Mouse (Mus musculus) spleen, adult 2 months (tissue): ENCODE data around the gene Acer1. TPM values are rescaled to one million over a fixed set of nuclear protein-coding genes. Genes with fewer than 3 reads are reported as not detected.
A peak's percentile ranks its signal among the peaks of the same experiment; 100 is the strongest.

Experiments used
- DNase-seq, 2 experiments: peaks; one replicate each; pipeline versions ENCODE4 v3.0.0 to v3.0.0-alpha.2; 2012 to 2021; ENCODE audit warnings: low spot score in 2 of 2, low read depth in 1 of 2
- H3K27ac ChIP-seq: fragments of 200-500 bp; 2 replicates; pipeline ENCODE4 v1.5.1; 2012; ENCODE audit warnings: low read length, inconsistent platforms; ENCODE audit not compliant: insufficient read depth
- H3K27me3 ChIP-seq: fragments of 200-500 bp; 2 replicates; pipeline ENCODE4 v1.6.1; 2012; ENCODE audit warnings: mild to moderate bottlenecking, moderate library complexity, low read length, inconsistent platforms; ENCODE audit not compliant: control insufficient read depth, insufficient read depth
- H3K36me3 ChIP-seq: fragments of 200-500 bp; 2 replicates; pipeline ENCODE4 v1.6.1; 2012; ENCODE audit warnings: mild to moderate bottlenecking, low read length, inconsistent platforms; ENCODE audit not compliant: control insufficient read depth, insufficient read depth
- H3K4me1 ChIP-seq: fragments of 200-500 bp; 2 replicates; pipeline ENCODE4 v1.6.1; 2011; ENCODE audit warnings: inconsistent platforms; ENCODE audit not compliant: control insufficient read depth, insufficient read depth, insufficient read length
- H3K4me3 ChIP-seq: fragments of 200-500 bp; 2 replicates; pipeline ENCODE4 v1.5.1; 2011; ENCODE audit warnings: mild to moderate bottlenecking, inconsistent platforms; ENCODE audit not compliant: insufficient read depth, insufficient read length; ENCODE audit errors: extremely low read depth
- CTCF ChIP-seq: fragments of 200-500 bp; IDR thresholded peaks from 2 replicates; pipeline ENCODE4 v1.5.1; 2011; ENCODE audit warnings: mild to moderate bottlenecking, inconsistent platforms; ENCODE audit not compliant: insufficient read depth, insufficient read length, insufficient replicate concordance; ENCODE audit errors: extremely low read depth
- POLR2A ChIP-seq: fragments of 200-500 bp; IDR thresholded peaks from 2 replicates; pipeline ENCODE4 v1.6.1; 2011; ENCODE audit warnings: low read depth, low read length, inconsistent platforms
- WGBS: fragments of 180-500 bp; shearing (Covaris S2); methylation state at CpG from one replicate; pipeline ENCODE4 v1.1.7; 2018; 5-methylcytosine and 5-hydroxymethylcytosine counted together
- polyA plus RNA-seq: library from polyadenylated mRNA; depleted of rRNA; stranded (reverse); fragments of >200 nt; gene quantifications from 2 replicates; pipeline ENCODE4 v1.2.3, GENCODE M21; 2012

The Acer1 gene
- polyA plus RNA-seq, 1 experiment = not detected

- 95% methylated on average over 9 of the region's 9 CpGs for WGBS
- Histone ChIP-seq H3K4me3 (no peak overlapping the region), H3K27me3 (no peaks in the 10 kb centered on the region), H3K27ac (no peak overlapping the region), H3K4me1 (no peaks in the 10 kb centered on the region; the same call in 1 of the 2 replicates), H3K36me3 (peaks cover 21% of the 10 kb centered on the region)
- TF ChIP-seq POLR2A = no peak
- TF ChIP-seq CTCF = no peak
- no peak for DNase-seq
These were observed 17.5 kb upstream of the Acer1 start for GRCm38 (mm10) chr17:56999414-56999813.

GRCm38 (mm10) chr17:56997029-56997667 lies 15.2 kb upstream of the Acer1 start, which contains the start of gene Alkbh7:
Gene Alkbh7, plus strand, starts transcription at chr17:56997339.
- Histone ChIP-seq H3K4me3 (peak within 1 kb of the TSS; percentile 76), H3K27ac (no peak within 1 kb of the TSS), H3K36me3 (peaks cover 26% of the 10 kb centered on the region), H3K27me3 (no peaks in the 10 kb centered on the region), H3K4me1 (no peaks in the 10 kb centered on the region; the same call in 1 of the 2 replicates)
- under 1% methylated on average over 38 of the region's 38 CpGs for WGBS
- DNase-seq = peak; percentile 98 to 99
- peak; percentile 28; the same call in 1 of the 2 replicates for TF ChIP-seq POLR2A
- TF ChIP-seq CTCF = peak; percentile 73; the same call in 1 of the 2 replicates

GRCm38 (mm10) chr17:56996506-56996905 lies 14.6 kb upstream of the Acer1 start:
- Histone ChIP-seq H3K4me1 (no peaks in the 10 kb centered on the region; the same call in 1 of the 2 replicates), H3K4me3 (no peak overlapping the region), H3K27ac (no peak overlapping the region), H3K27me3 (no peaks in the 10 kb centered on the region), H3K36me3 (peaks cover 26% of the 10 kb centered on the region)
- DNase-seq = no peak
- WGBS = 56% methylated on average over 2 of the region's 2 CpGs
- TF ChIP-seq POLR2A = no peak
- no peak for TF ChIP-seq CTCF

- 89% methylated on average over 8 of the region's 8 CpGs for WGBS
- H3K4me3 ChIP-seq = no peak overlapping the region
- H3K4me1 ChIP-seq = peaks cover 6% of the 10 kb centered on the region; the same call in 1 of the 2 replicates
- H3K27ac ChIP-seq = no peak overlapping the region
- no peaks in the 10 kb centered on the region for H3K27me3 ChIP-seq
- no peak for DNase-seq
- peaks cover 26% of the 10 kb centered on the region for H3K36me3 ChIP-seq
- no peak for TF ChIP-seq CTCF
- no peak for TF ChIP-seq POLR2A
These were observed 13.1 kb upstream of the Acer1 start for GRCm38 (mm10) chr17:56995046-56995445.

GRCm38 (mm10) chr17:56990966-56991365 lies 9.0 kb upstream of the Acer1 start:
- peaks cover 6% of the 10 kb centered on the region; the same call in 1 of the 2 replicates for H3K4me1 ChIP-seq
- peak overlapping the region; percentile 5; the same call in 1 of the 2 replicates for H3K4me3 ChIP-seq
- no peak for DNase-seq
- peaks cover 25% of the 10 kb centered on the region for H3K36me3 ChIP-seq
- TF ChIP-seq POLR2A = no peak
- TF ChIP-seq CTCF = no peak
- no peaks in the 10 kb centered on the region for H3K27me3 ChIP-seq
- H3K27ac ChIP-seq = no peak overlapping the region
- WGBS = 81% methylated on average over 2 of the region's 2 CpGs

- Histone ChIP-seq H3K4me3 (peak within 1 kb of the TSS; percentile 92), H3K27ac (peak within 1 kb of the TSS; percentile 85), H3K36me3 (peaks cover 19% of the 10 kb centered on the region), H3K4me1 (peaks cover 6% of the 10 kb centered on the region; the same call in 1 of the 2 replicates), H3K27me3 (no peaks in the 10 kb centered on the region)
- TF ChIP-seq CTCF (no peak), POLR2A (peak; percentile 91)
- peak; percentile 94 to 98 for DNase-seq
- 1% methylated on average over 52 of the region's 52 CpGs for whole genome bisulfite sequencing
These were observed 8.3 kb upstream of the Acer1 start, which contains the start of gene Clpp for GRCm38 (mm10) chr17:56990115-56990746. Gene Clpp, plus strand, starts transcription at chr17:56990305.
